Mouse (Mus musculus): ENCODE measurements at regions not wholly inside any gene's neighbourhood (a gene's known extent, or its start where the extent isn't known, plus 50 kb on each side); places are given as distances from the start of the nearest gene placed in this dataset.

DNA sequence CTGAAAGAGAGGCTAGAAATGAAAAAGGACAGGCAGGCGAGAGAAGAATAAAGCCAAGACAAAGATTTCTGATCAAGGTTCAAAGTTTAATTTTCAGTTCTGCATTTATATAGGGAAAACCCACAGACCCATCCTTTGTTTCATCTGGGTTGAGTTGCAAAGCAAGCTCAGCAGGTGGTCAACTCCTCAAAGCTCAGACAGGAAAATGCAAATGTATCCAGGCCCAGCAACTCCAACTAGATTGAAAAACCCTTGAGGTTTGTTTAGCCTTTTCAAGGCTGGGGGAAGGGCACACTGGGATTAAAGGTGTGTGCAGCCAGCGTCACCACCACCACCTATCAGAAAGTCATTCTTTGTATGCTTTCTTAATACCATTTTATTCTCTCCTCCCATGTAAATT is 66.1 kb upstream of the Tspan5 start:
- Histone ChIP-seq H3ac (ENCODE audit: control insufficient read depth, insufficient read length, low read depth) (no peak overlapping the region), H3K27me3 (ENCODE audit: control insufficient read depth, insufficient read depth, insufficient read length) (no peaks in the 10 kb centered on the region), H3K36me3 (ENCODE audit: control insufficient read depth, insufficient read depth) (no peaks in the 10 kb centered on the region), H3K4me3 (ENCODE audit: insufficient read depth, poor library complexity, severe bottlenecking) (no peak overlapping the region), H3K79me2 (ENCODE audit: control insufficient read depth, insufficient read depth) (no peaks in the 10 kb centered on the region), H3K79me3 (ENCODE audit: low read depth) (no peaks in the 10 kb centered on the region)
- TF ChIP-seq MYOD1 (IDR thresholded peaks at IDR 0.05; ENCODE audit: control insufficient read depth, insufficient read length, low read depth) (no peak), CTCF (IDR thresholded peaks at IDR 0.05; ENCODE audit: control insufficient read depth, insufficient read depth, insufficient read length) (no peak), MYOG (IDR thresholded peaks at IDR 0.05; ENCODE audit: control insufficient read depth, extremely low read depth, insufficient read length) (no peak), CEBPB (IDR thresholded peaks at IDR 0.05; ENCODE audit: low read depth) (no peak), MAX (IDR thresholded peaks at IDR 0.05) (no peak), FOSL1 (IDR thresholded peaks at IDR 0.05; ENCODE audit: insufficient read depth, low read length, poor library complexity, severe bottlenecking) (no peak), USF1 (IDR thresholded peaks at IDR 0.05; ENCODE audit: low read depth) (no peak)

GRCm38 (mm10) chr3:138678351-138678750 is 63.6 kb upstream of the Tspan5 start:
- Histone ChIP-seq H3K4me3 (ENCODE audit: insufficient read depth, poor library complexity, severe bottlenecking) (no peak overlapping the region), H3K79me2 (ENCODE audit: control insufficient read depth, insufficient read depth) (no peaks in the 10 kb centered on the region), H3K79me3 (ENCODE audit: low read depth) (no peaks in the 10 kb centered on the region), H3K27me3 (ENCODE audit: control insufficient read depth, insufficient read depth, insufficient read length) (no peaks in the 10 kb centered on the region), H3K36me3 (ENCODE audit: control insufficient read depth, insufficient read depth) (no peaks in the 10 kb centered on the region), H3ac (ENCODE audit: control insufficient read depth, insufficient read length, low read depth) (no peak overlapping the region)
- no peak for TF ChIP-seq CTCF (IDR thresholded peaks at IDR 0.05; ENCODE audit: control insufficient read depth, insufficient read depth, insufficient read length)
- no peak for TF ChIP-seq MYOG (IDR thresholded peaks at IDR 0.05; ENCODE audit: control insufficient read depth, extremely low read depth, insufficient read length)
- TF ChIP-seq CEBPB (IDR thresholded peaks at IDR 0.05; ENCODE audit: low read depth) = no peak
- TF ChIP-seq MAX (IDR thresholded peaks at IDR 0.05) = no peak
- no peak for TF ChIP-seq USF1 (IDR thresholded peaks at IDR 0.05; ENCODE audit: low read depth)
- TF ChIP-seq MYOD1 (IDR thresholded peaks at IDR 0.05; ENCODE audit: control insufficient read depth, insufficient read length, low read depth) = no peak
- no peak for TF ChIP-seq FOSL1 (IDR thresholded peaks at IDR 0.05; ENCODE audit: insufficient read depth, low read length, poor library complexity, severe bottlenecking)

DNA sequence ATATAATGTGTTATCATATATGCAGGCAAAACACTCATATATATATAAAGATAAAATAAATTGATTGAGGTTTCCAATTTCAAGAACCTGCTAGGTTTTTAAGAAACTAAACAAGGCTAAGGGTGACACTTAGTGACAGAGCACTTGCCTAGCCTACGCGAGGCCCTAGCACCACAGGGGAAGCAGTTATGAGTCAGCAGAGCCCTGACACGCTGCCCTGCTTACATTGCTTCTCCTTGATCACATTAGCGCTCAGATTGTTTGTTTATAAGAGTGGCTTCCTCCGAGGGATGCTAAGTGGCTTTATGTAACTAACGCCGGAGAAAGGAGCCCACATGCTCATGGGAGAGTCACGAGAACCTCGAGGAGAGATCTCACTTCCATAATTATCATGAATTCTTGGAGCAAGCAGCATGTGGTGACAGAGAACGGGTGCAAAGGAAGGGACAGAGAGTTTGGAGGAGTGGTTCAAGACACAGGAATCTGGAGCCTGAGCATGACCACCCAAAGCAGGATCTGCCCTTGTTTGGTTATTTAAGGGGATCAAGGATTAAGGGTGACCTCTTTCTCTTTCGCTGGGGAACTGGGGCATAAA is 55.3 kb upstream of the Tspan5 start:
- H3K79me2 ChIP-seq (ENCODE audit: control insufficient read depth, insufficient read depth) = no peaks in the 10 kb centered on the region
- H3K27me3 ChIP-seq (ENCODE audit: control insufficient read depth, insufficient read depth, insufficient read length) = no peaks in the 10 kb centered on the region
- H3K36me3 ChIP-seq (ENCODE audit: control insufficient read depth, insufficient read depth) = no peaks in the 10 kb centered on the region
- H3K79me3 ChIP-seq (ENCODE audit: low read depth) = no peaks in the 10 kb centered on the region
- no peak overlapping the region for H3K4me3 ChIP-seq (ENCODE audit: insufficient read depth, poor library complexity, severe bottlenecking)
- TF ChIP-seq USF1 (IDR thresholded peaks at IDR 0.05; ENCODE audit: low read depth) (no peak), FOSL1 (IDR thresholded peaks at IDR 0.05; ENCODE audit: insufficient read depth, low read length, poor library complexity, severe bottlenecking) (no peak), CTCF (IDR thresholded peaks at IDR 0.05; ENCODE audit: control insufficient read depth, insufficient read depth, insufficient read length) (no peak), MYOG (IDR thresholded peaks at IDR 0.05; ENCODE audit: control insufficient read depth, extremely low read depth, insufficient read length) (no peak), CEBPB (IDR thresholded peaks at IDR 0.05; ENCODE audit: low read depth) (no peak)
- H3ac ChIP-seq (ENCODE audit: control insufficient read depth, insufficient read length, low read depth) = no peak overlapping the region

DNA sequence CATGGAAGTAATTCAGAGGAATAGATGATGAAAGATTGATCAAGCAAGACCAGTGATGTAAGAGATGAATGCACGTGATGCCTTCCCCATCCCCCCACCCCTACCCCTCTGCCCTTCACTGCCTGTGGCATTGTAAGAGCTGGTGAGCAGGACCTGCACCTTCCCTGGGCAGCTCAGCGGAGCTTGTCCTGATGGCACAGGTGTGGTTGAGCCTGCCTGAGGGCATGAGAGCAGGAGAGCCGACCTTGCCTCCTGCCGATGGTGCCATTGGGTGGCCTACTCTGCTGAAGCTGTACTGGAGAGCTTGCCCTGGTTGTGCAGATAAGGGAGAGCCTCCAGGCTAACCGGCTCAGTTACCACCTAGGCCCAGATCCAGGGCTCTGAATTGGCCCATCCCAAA is 53.4 kb upstream of the Tspan5 start:
- no peaks in the 10 kb centered on the region for H3K79me3 ChIP-seq (ENCODE audit: low read depth)
- no peak for TF ChIP-seq CTCF (IDR thresholded peaks at IDR 0.05; ENCODE audit: control insufficient read depth, insufficient read depth, insufficient read length)
- H3K79me2 ChIP-seq (ENCODE audit: control insufficient read depth, insufficient read depth) = no peaks in the 10 kb centered on the region
- H3K4me3 ChIP-seq (ENCODE audit: insufficient read depth, poor library complexity, severe bottlenecking) = no peak overlapping the region
- no peaks in the 10 kb centered on the region for H3K36me3 ChIP-seq (ENCODE audit: control insufficient read depth, insufficient read depth)
- H3K27me3 ChIP-seq (ENCODE audit: control insufficient read depth, insufficient read depth, insufficient read length) = no peaks in the 10 kb centered on the region
- no peak overlapping the region for H3ac ChIP-seq (ENCODE audit: control insufficient read depth, insufficient read length, low read depth)

Measured in C2C12 (cell line).